Mouse (Mus musculus) CH12F3 (cell line): Measurements from ENCODE around the gene Stat4.

Experiments
- in situ Hi-C: fragments of 300-500 bp; cut with MboI; formaldehyde crosslinking; loops from 2 replicates; pipeline ENCODE4 v1.14.3; 2020; ENCODE audit warnings: low sequenced_read_pairs

The Stat4 gene

DNA sequence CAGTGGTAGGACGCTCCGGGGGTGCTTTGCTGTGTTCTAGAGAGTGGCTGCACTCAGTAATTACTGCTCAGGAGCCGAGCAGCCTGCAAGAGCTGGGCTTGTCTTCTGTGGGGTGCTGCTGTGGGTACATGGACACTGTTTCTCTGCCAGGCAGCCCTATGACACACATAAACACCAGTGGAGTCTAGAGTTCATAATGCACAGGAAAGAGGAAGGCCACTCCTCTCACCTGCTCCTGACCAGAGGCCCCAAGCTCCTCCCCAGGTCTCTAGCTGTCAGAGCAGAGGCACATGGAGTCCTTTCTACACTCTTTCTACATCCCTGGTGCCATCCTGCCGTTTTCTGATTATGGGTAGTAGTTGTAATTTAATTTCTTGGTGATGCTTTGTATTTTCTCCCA is 155.2 kb downstream of the Stat4 start:
- in situ Hi-C loops = no loop called here

DNA sequence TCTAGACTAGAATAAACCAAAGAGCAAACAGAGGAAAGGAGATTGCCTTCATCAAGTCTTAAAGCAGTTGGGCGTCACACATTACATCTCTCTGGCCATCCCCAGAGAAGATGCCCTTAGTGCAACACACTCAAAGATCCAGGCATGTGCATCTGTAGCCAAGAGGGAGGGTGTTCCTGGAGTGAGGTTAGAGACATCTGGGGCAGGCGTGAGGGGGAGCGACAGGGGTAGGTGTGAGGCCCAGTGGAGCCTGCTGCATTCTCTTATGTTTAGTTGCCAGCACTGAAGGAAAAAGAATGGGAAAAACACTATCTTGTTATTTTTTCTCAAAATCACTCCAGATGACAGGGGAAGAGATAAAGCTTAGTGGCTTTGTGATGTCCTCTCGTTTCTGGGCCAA is 156.2 kb downstream of the Stat4 start:
- in situ Hi-C loops = no loop called here

DNA sequence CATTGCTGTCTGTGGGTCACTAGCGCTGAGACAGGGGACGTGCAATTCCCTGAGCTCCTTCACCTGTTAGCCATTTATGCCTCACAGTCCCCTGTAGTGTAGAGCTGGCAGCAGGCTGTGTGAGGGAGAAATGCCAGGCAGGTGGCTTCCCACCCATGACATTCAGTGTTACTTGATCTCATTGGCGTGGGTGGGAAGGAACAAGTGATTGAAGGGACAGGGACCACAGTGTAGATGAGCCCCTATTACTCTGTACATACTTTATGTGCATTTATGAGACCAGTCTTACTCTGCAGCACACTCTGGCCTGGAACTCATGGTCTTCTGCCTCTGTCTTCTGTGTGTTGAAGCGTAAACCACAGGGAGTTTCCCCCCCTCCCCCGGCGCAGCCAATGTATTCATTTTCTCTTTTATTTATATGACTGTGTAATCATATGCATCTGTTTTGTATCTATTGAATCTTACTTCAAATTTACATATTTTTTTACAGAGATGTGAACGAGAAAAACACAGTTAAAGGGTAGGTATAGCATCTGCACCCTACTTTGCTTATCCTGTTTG is 156.7 kb downstream of the Stat4 start:
- in situ Hi-C loops = no loop called here

DNA sequence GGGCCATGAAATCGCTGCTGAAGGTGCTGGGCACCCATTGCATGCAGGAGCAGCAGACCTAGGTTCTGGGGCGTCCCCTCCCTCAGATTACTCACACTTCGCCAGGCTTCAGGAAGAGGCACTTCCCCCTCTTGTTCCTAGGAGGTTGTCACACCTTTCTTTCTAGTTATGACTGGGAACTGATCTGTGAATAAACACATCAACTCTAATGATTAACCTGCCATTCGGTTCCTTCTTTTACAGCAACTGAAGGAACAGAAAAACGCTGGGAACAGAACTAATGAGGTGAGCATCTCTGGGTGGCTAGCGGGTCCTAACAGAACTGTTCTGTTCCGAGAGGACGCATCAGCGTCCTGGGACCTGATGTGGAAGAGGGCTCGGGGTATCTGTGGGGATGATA is 158.0 kb downstream of the Stat4 start:
- in situ Hi-C loops = no loop called here

DNA sequence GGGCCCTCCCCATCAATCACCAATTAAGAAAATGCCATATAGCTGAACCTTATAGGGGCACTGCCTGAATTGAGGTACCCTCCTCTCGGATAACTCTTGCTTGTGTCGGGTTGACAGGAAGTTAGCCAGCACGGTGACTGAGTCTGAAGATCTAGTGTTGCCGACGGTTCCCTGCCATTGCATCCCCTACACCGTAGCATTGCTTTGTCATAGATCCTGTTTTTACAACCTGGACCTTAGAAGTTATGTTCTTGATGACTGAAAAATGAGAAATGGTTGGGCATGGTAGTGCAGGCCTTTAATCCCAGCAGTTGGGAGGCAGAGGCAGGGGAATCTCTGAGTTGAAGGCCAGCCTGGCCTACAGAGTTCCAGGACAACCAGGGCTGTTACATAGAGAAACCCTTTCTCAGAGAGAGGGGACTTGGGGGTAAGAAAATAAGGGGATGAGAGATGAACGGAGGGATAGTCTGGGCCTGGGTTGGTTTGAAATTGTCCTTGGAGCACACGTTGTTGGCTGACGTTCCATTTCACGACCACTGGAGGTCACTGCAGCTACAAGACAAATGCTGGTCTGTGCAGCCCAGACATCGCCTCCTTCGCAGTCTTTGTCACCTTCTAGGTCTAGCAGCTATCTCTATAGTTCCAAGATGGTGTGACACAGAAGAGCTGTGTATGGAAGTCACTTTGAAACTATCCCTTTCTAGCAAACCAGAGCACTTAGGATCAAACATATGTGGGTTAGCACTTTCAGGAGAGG is 159.4 kb downstream of the Stat4 start:
- in situ Hi-C loops = no loop called here

DNA sequence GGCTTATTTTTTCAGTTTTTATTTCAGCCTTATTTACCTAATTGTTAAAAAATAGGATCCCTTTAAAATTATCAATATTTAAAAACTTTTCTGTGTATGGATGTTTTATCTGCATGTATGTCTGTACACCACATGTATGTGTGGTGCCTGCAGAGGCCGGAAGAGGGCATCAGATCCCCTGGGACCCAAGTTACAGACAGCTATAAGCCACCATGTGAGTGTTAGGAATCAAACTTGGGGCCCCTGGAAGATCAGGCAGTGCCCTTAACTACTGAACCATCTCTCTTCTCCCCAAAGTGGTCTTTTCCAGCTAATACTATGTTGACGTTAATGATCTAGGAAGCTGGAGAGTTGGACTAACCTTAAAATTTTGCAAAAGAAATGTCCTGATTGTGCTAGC is 160.5 kb downstream of the Stat4 start:
- in situ Hi-C loops = no loop called here

DNA sequence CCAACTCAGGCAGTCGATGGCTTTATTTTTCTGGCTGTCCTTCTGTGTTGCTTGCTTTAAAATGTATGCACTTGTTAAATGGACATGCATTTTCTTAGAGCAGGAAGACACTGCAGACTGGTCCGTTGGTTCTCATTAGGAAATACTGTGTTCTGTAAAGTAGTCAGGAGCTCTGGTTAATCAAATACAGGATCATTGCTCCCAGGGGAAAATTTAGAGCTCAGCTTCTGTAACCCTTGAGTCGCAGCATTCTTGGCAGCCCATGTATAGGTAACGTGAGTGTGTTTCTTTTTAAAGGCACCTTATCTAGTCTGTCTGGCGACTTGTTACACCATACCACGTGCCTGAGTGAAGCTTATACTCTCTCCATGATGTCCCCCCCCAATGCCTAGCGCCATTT is 161.2 kb downstream of the Stat4 start:
- in situ Hi-C loops = no loop called here

DNA sequence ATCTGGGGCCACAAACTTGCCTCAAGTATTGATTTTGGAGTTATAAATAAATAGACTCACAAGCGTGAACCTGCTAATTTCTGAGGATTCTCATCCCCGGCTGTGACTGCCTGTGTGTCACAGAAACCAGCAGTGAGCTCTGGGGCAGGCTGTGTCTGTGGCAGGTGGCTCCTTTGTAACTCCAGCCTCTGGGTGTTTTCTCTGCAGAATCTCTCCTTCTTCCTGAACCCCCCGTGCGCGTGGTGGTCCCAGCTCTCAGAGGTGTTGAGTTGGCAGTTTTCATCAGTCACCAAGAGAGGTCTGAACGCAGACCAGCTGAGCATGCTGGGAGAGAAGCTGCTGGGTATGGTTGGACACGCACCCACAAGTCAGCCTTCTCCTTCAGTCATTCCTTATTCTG is 161.7 kb downstream of the Stat4 start:
- in situ Hi-C loops = no loop called here

DNA sequence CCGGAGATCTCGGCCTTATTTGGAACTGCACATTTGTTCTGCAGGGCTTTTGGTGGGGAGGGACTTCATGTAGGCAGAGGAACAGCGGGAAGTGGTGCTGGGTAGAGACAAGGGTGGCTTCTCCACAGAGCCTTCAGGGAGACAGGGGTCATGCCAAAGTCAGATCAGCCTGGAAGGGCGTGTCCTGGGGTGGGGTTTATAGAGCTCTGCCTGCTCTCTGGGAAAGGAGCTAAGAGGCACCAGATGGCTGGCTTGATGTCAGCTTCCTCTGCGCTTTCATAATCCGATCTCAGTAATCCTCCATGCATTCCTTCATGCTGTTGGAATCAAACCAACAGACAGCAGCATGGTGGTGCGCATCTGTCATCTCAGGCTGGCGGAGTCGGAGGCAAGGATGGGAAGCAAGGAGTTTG is 163.0 kb downstream of the Stat4 start:
- in situ Hi-C loops = no loop called here

DNA sequence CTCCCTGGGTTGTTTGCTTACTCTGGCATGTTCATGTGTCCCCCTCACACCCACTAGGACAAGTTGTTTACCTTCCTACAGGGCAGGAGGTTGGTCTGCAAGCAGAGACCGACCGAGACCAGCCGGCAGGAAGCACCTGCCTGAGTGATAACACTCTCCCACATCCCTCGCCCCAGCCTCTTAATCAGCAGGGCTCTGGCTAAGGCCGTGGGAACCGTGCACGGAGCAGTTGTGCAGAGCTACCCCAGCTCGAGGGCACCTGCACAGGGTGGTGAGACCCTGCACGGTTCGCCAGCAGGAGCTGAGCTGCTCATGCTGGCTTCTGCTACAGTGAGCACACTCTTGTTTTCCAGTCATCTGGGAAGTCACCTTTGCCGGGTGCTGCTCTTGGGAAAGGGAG is 163.7 kb downstream of the Stat4 start:
- in situ Hi-C loops = no loop called here

DNA sequence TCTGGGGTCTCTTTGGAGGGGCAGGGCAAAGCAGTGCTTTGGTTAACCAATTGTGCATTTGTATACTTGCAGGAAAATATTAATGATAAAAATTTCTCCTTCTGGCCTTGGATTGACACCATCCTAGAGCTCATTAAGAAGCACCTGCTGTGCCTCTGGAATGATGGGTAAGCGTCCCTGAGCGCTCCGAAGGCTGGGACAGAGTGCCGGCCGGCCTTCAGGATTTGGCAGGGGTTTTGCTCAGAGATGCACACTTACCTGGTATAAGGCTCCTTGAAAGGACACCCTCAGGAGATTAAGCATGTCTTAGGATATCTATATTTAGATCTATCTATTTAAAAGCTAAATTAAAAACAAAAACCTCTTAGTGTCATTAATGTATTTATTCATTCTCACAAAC is 164.2 kb downstream of the Stat4 start:
- in situ Hi-C loops = no loop called here

DNA sequence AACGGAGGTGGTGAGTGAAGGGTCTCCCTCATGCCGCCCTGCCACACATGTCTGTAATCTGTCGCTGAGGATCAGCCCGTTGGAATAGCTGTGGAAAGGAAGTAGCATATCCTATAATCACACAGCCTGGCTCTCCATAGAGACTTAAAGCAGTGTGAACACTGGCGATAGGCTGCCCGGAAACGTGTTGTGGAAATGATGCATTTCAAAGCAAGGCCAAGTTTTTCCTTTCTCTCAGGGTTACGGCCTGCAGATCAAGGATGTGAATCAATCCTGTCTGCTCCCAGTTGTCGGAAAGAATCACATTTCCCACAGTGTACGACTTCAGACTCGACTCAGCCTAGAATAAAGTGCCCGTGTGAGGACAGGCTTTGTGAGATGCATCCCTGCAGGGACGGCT is 165.4 kb downstream of the Stat4 start:
- in situ Hi-C loops = no loop called here

DNA sequence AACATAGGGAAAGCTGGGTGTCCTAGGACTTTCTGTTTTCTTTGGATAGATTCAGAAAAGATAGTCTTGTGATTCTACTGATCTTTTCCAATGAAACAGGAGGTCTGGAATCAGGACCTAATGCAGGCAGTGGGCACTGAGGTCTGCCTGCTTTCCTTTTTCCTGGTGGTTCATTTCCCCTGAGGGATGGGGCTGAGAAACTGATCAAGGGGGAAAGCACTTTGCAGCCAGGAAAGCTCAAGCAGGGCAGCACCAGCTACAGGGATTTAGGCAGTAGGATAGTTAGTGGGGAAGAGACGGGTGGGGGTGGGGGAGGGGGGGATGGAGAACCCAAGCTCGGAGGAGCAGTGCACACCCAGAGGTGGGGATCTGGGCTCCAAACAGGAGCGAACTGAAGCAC is 166.0 kb downstream of the Stat4 start:
- in situ Hi-C loops = no loop called here

DNA sequence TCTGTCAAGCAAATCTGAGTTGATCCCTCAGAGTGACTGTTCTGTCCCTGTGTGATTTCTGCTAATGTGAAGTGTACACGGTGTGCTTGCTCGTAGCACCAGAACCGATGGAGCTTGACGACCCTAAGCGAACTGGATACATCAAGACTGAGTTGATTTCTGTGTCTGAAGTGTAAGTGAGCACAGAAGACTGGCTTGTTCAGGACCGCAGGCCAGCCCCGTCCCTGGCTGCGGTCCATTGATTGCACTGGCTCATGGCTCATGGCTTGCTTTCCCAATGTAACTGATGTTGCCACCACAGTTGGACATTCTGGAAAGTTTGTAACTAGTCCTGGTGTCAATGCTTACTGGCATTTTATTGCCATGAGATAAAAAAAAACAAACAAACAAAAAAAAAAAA is 167.9 kb downstream of the Stat4 start:
- in situ Hi-C loops = no loop called here

DNA sequence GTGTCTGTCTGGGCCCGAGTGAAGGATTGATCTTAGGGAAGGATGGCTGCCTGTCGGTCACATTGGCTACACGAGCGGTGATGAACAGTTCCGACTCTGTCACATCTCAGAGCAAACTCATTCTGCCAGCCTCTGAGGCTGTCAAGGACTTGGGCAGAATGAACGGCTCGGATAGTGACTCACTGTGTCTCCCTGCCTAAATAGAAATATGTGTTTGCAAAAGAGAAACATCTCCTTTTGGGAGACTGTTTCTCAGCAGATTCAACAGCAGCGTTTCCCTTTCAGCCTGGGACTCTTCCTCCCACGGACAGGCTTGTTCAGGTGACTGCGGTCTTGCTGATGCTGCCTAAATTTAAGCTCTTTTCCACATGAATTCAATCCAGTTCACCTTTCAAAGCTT is 169.4 kb downstream of the Stat4 start:
- in situ Hi-C loops = no loop called here
